Mouse (Mus musculus): Measurements from ENCODE around the gene Exog. TPM values are rescaled to one million over a fixed set of nuclear protein-coding genes. Genes with fewer than 3 reads are reported as not detected.

The Exog gene
- polyA plus RNA-seq, 1 experiment from 2014 or later, result 58.2 TPM

DNA sequence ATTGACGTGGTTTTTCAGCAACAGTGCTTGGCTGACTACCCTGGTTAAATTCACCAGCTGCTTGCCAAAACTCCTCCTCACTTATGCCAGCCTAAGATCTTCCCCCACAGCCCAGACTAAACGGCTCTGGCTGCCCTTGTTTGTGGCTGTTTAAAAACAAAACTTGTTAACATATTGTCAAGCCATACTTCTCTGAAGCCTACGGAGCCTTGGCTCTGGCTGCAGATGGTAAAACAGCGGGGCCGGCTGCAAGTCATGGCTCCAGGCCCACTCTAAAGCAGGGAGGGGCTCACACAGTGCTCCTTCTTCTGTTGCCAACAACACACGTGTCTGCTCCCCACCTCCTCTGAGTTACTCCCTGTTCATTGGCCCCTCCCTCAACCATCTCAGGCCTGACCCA, 66.2 kb downstream of the Exog start:
- Histone ChIP-seq H3K36me3 (ENCODE audit: control insufficient read depth, insufficient read depth, low read length) (no peaks in the 10 kb centered on the region), H3K4me3 (ENCODE audit: low read depth, low read length) (no peak overlapping the region), H3K4me2 (ENCODE audit: low read depth, low read length) (no peak overlapping the region), H3K4me1 (ENCODE audit: control insufficient read depth, insufficient read depth, low read length) (no peaks in the 10 kb centered on the region), H3K9me3 (ENCODE audit: control insufficient read depth, low read length) (no peaks in the 10 kb centered on the region), H3K27ac (ENCODE audit: low read depth, low read length) (no peak overlapping the region), H3K27me3 (ENCODE audit: control insufficient read depth, insufficient read depth, low read length) (no peaks in the 10 kb centered on the region), H3K9ac (replicated peaks; ENCODE audit: low read depth, low read length) (no peak overlapping the region)
- peak; percentile 68; the same call in 1 of the 2 replicates for ATAC-seq (ENCODE audit: low read depth)
- 57% methylated on average over 6 of the region's 6 CpGs for WGBS

GRCm38 (mm10) chr9:119512993-119513392, 68.2 kb downstream of the Exog start:
- ATAC-seq (ENCODE audit: low read depth), result no peak
- Histone ChIP-seq H3K9ac (replicated peaks; ENCODE audit: low read depth, low read length) (no peak overlapping the region), H3K4me2 (ENCODE audit: low read depth, low read length) (no peak overlapping the region), H3K4me1 (ENCODE audit: control insufficient read depth, insufficient read depth, low read length) (peaks cover 4% of the 10 kb centered on the region; the same call in 1 of the 2 replicates), H3K4me3 (ENCODE audit: low read depth, low read length) (no peak overlapping the region), H3K27me3 (ENCODE audit: control insufficient read depth, insufficient read depth, low read length) (no peaks in the 10 kb centered on the region), H3K27ac (ENCODE audit: low read depth, low read length) (no peak overlapping the region), H3K36me3 (ENCODE audit: control insufficient read depth, insufficient read depth, low read length) (no peaks in the 10 kb centered on the region), H3K9me3 (ENCODE audit: control insufficient read depth, low read length) (no peaks in the 10 kb centered on the region)
- 93% methylated on average over 9 of the region's 9 CpGs for WGBS

DNA sequence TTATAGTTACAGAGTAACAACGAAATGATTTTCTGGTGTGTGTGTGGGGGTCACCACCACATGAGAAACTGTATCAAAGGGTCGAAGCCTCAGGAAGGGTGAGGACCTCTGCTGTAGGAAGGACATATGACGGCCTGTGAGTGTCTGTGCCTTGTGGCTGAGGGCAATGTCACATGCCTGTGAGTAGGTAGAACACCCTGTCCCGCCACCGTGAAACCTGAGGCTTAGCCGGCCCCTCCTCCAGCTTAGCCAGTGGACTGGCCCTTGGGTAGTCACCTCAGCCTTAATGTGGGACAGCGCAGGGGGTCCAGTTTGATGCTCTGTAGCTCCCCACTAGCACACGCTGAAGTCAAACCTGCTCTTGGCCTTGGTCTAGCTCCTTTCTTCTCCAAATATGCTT, 69.1 kb downstream of the Exog start:
- Histone ChIP-seq H3K4me1 (ENCODE audit: control insufficient read depth, insufficient read depth, low read length) (peaks cover 4% of the 10 kb centered on the region; the same call in 1 of the 2 replicates), H3K4me2 (ENCODE audit: low read depth, low read length) (no peak overlapping the region), H3K9me3 (ENCODE audit: control insufficient read depth, low read length) (no peaks in the 10 kb centered on the region), H3K27ac (ENCODE audit: low read depth, low read length) (no peak overlapping the region), H3K36me3 (ENCODE audit: control insufficient read depth, insufficient read depth, low read length) (no peaks in the 10 kb centered on the region), H3K9ac (replicated peaks; ENCODE audit: low read depth, low read length) (no peak overlapping the region), H3K27me3 (ENCODE audit: control insufficient read depth, insufficient read depth, low read length) (no peaks in the 10 kb centered on the region), H3K4me3 (ENCODE audit: low read depth, low read length) (no peak overlapping the region)
- WGBS, result 92% methylated on average over 8 of the region's 8 CpGs
- no peak for ATAC-seq (ENCODE audit: low read depth)

GRCm38 (mm10) chr9:119514986-119515385, 70.2 kb downstream of the Exog start:
- no peaks in the 10 kb centered on the region for H3K27me3 ChIP-seq (ENCODE audit: control insufficient read depth, insufficient read depth, low read length)
- H3K9me3 ChIP-seq (ENCODE audit: control insufficient read depth, low read length), result no peaks in the 10 kb centered on the region
- H3K36me3 ChIP-seq (ENCODE audit: control insufficient read depth, insufficient read depth, low read length), result no peaks in the 10 kb centered on the region
- no peak overlapping the region for H3K4me2 ChIP-seq (ENCODE audit: low read depth, low read length)
- H3K4me1 ChIP-seq (ENCODE audit: control insufficient read depth, insufficient read depth, low read length), result peaks cover 4% of the 10 kb centered on the region; the same call in 1 of the 2 replicates
- H3K27ac ChIP-seq (ENCODE audit: low read depth, low read length), result no peak overlapping the region
- H3K4me3 ChIP-seq (ENCODE audit: low read depth, low read length), result no peak overlapping the region
- WGBS, result 87% methylated on average over 8 of the region's 8 CpGs
- ATAC-seq (ENCODE audit: low read depth), result no peak
- H3K9ac ChIP-seq (replicated peaks; ENCODE audit: low read depth, low read length), result no peak overlapping the region

Other genes starting within 250 kb of the Exog start
- not detected in 2 replicates for gene Slc22a13, start 235.8 kb upstream of the Exog start, polyA plus RNA-seq (2014; fragmentation: Nextera tagmentation; extraction: Ambion mirVana)
- 16.2 and 17.0 TPM in 2 replicates for gene Oxsr1, start 122.5 kb upstream of the Exog start, polyA plus RNA-seq (2014; fragmentation: Nextera tagmentation; extraction: Ambion mirVana)
- 95.4 and 100 TPM in 2 replicates for gene Acaa1a, start 105.3 kb upstream of the Exog start, polyA plus RNA-seq (2014; fragmentation: Nextera tagmentation; extraction: Ambion mirVana)
- 2.8 and 6.4 TPM in 2 replicates for gene Myd88, start 103.5 kb upstream of the Exog start, polyA plus RNA-seq (2014; fragmentation: Nextera tagmentation; extraction: Ambion mirVana)
- 2.5 and 3.8 TPM in 2 replicates for gene Xylb, start 87.6 kb upstream of the Exog start, polyA plus RNA-seq (2014; fragmentation: Nextera tagmentation; extraction: Ambion mirVana)
- gene Slc22a14, start 79.4 kb upstream of the Exog start, polyA plus RNA-seq (2014; fragmentation: Nextera tagmentation; extraction: Ambion mirVana), result not detected in 2 replicates
- gene Acvr2b, start 42.8 kb upstream of the Exog start, polyA plus RNA-seq (2014; fragmentation: Nextera tagmentation; extraction: Ambion mirVana), result 45.0 and 49.7 TPM in 2 replicates
- 0.27 and 0.28 TPM in 2 replicates for gene Scn5a, start 134.1 kb downstream of the Exog start, polyA plus RNA-seq (2014; fragmentation: Nextera tagmentation; extraction: Ambion mirVana)

Data from neural tube, embryonic 14.5 days (tissue).